Mouse (Mus musculus) G1E (cell line): ENCODE data around the gene Gsx1. TPM values are rescaled to one million over a fixed set of nuclear protein-coding genes. Genes with fewer than 3 reads are reported as not detected.

Experiments
- ATAC-seq: 2 replicates; pipeline ENCODE4 v1.8.0; 2016; ENCODE audit warnings: mild to moderate bottlenecking; ENCODE audit not compliant: insufficient number of reproducible peaks, poor library complexity, low FRiP score, severe bottlenecking; ENCODE audit errors: extremely low read depth
- DNase-seq: peaks from one replicate; pipeline ENCODE4 v3.0.0; 2012; ENCODE audit warnings: low spot score
- H3K27me3 ChIP-seq: 2 replicates; pipeline ENCODE4 v1.6.1; 2012; ENCODE audit warnings: mild to moderate bottlenecking, low read length, inconsistent platforms; ENCODE audit not compliant: insufficient read depth
- H3K36me3 ChIP-seq: replicated peaks from 2 replicates; pipeline ENCODE3; 2012; ENCODE audit warnings: mild to moderate bottlenecking, inconsistent platforms
- H3K4me1 ChIP-seq: 2 replicates; pipeline ENCODE4 v1.6.1; 2012; ENCODE audit warnings: low read depth, low read length, inconsistent platforms, mixed read lengths; ENCODE audit not compliant: insufficient read depth
- H3K4me3 ChIP-seq: 2 replicates; pipeline ENCODE4 v1.5.1; 2012; ENCODE audit warnings: low read depth, mild to moderate bottlenecking, inconsistent platforms, low read length, moderate library complexity, mixed read lengths
- H3K9me3 ChIP-seq: replicated peaks from 2 replicates; pipeline ENCODE4 v1.6.1; 2012; ENCODE audit warnings: inconsistent platforms
- CTCF ChIP-seq: IDR thresholded peaks from 2 replicates; pipeline ENCODE4 v1.5.1; 2012; ENCODE audit warnings: low read depth, low read length, inconsistent platforms, mixed read lengths
- GATA1 ChIP-seq: IDR thresholded peaks from 2 replicates; pipeline ENCODE4 v1.6.1; 2012; ENCODE audit warnings: borderline replicate concordance, low read length, inconsistent platforms, mixed read lengths
- GATA2 ChIP-seq: IDR thresholded peaks from 2 replicates; pipeline ENCODE4 v1.6.1; 2012; ENCODE audit warnings: low read depth, low read length, inconsistent platforms, borderline replicate concordance
- POLR2AphosphoS5 ChIP-seq: IDR thresholded peaks from 2 replicates; pipeline ENCODE4 v1.6.1; 2012; ENCODE audit warnings: low read depth, low read length, inconsistent platforms; ENCODE audit not compliant: insufficient replicate concordance
- TAL1 ChIP-seq: conservative IDR thresholded peaks from 2 replicates; pipeline ENCODE4 v1.6.1; 2012; ENCODE audit warnings: low read depth, low read length, inconsistent platforms, mixed read lengths
- polyA plus RNA-seq: library from polyadenylated mRNA; stranded (reverse); fragments of >175 nt; gene quantifications from 2 replicates; pipeline ENCODE4 v1.2.3, GENCODE M21; 2012
- total RNA-seq, 2 experiments: library from RNA; stranded (forward) in 1 of 2; stranded (reverse) in 1 of 2; fragments of 200-1000 nt in 1 of 2; fragments of >200 nt in 1 of 2; fragmentation: Nextera tagmentation in 1 of 2; gene quantifications; 2 replicates each; pipeline ENCODE4 v1.2.3; 2014 to 2017

Gene Gsx1
- total and polyA plus RNA-seq, 3 experiments: not detected

DNA sequence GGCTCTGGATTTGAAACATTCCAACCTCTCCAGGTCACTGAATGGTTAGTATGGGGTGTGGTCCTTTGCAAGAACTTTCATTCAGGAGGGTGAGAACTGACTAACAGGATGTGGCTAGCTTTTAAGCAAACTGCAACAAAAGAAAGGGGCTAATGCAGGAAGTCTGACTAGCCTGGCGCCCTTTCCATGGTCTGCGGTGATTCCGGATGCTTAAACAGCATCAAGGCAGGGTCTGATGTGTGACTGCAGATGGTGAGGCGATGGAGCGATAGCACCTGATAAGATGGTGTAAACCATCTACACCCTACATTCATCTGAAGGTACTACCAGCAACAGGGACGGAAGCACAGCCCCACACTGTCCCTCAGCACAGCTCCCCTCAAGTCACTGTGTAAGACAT is 29.2 kb upstream of the Gsx1 start:
- DNase-seq (no peak), ATAC-seq (no peak)
- TF ChIP-seq CTCF (no peak), TAL1 (no peak), GATA2 (no peak), GATA1 (no peak), POLR2AphosphoS5 (no peak)
- Histone ChIP-seq H3K9me3 (no peaks in the 10 kb centered on the region), H3K4me1 (no peaks in the 10 kb centered on the region), H3K27me3 (no peaks in the 10 kb centered on the region), H3K36me3 (no peaks in the 10 kb centered on the region), H3K4me3 (no peak overlapping the region)

DNA sequence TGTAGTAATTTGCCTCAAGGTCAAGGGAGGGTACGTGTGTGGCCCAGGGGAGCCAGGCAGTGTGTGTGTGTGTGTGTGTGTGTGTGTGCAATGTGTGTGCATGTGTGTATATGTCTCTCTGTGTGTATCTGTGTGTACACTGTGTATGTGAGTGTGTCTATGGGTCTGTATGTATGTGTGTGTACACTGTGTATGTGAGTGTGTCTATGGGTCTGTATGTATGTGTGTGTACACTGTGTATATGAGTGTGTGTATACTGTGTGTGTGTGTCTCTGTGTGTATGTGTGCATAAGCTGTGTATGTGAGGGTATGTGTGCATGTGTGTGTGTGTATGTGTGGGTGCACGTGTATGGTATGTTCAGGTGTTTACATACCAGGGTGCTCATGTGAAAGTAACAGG is 28.7 kb upstream of the Gsx1 start:
- H3K9me3 ChIP-seq: no peaks in the 10 kb centered on the region
- no peak for ATAC-seq
- no peak for DNase-seq
- H3K4me3 ChIP-seq: no peak overlapping the region
- H3K4me1 ChIP-seq: no peaks in the 10 kb centered on the region
- TF ChIP-seq CTCF: no peak
- no peak for TF ChIP-seq POLR2AphosphoS5
- no peak for TF ChIP-seq TAL1
- TF ChIP-seq GATA2: no peak
- TF ChIP-seq GATA1: no peak
- H3K27me3 ChIP-seq: no peaks in the 10 kb centered on the region
- no peaks in the 10 kb centered on the region for H3K36me3 ChIP-seq

DNA sequence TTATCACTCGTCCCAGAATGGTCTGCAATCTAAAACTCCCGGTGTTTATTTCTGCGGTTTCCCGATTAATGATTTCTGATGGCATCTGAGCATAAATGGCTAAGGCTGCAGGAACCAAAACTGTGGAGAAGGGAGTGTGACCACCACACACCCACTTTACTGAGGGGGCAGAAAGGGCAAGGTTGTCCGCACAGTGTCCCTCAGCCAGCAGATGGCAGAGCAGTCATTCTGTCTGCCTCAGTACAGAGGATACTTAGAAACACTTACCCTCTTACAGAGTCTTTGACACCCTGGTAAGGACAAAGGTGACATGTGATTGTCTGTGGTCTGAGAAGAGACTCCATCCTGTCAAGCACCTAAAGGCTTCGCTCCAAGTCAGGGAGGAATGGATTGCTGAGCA is 23.4 kb upstream of the Gsx1 start:
- no peak overlapping the region for H3K4me3 ChIP-seq
- DNase-seq: no peak
- no peak for ATAC-seq
- no peaks in the 10 kb centered on the region for H3K9me3 ChIP-seq
- no peaks in the 10 kb centered on the region for H3K27me3 ChIP-seq
- TF ChIP-seq GATA2 (no peak), POLR2AphosphoS5 (no peak), GATA1 (no peak), TAL1 (no peak), CTCF (no peak)
- no peaks in the 10 kb centered on the region for H3K4me1 ChIP-seq
- no peaks in the 10 kb centered on the region for H3K36me3 ChIP-seq

DNA sequence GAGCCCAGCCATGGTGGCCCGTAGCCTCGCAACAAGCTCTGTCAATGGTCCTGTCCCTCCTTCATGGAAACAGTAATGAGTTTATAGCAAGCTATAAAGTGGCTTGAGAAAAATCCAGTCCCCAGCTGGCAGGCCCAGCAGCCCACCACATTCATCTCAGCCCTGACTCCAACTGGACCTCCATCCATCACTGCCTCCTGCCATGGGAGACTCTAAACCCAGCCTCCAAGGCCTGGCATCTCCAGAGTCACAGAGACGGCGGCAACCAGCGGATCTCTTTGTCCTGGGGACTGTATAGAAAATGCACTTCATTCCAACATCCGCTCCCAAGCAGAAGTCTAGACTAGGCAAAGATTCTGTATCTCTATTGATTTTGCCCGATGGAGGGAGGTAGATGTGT is 18.4 kb upstream of the Gsx1 start:
- Histone ChIP-seq H3K4me1 (no peaks in the 10 kb centered on the region), H3K36me3 (no peaks in the 10 kb centered on the region), H3K4me3 (no peak overlapping the region), H3K9me3 (no peaks in the 10 kb centered on the region), H3K27me3 (0 out of 2 replicates have a peak, but pooled peaks cover 3% of the 10 kb centered on the region)
- TF ChIP-seq TAL1: no peak
- TF ChIP-seq CTCF: no peak
- no peak for TF ChIP-seq GATA1
- TF ChIP-seq POLR2AphosphoS5: no peak
- TF ChIP-seq GATA2: no peak
- no peak for DNase-seq
- no peak for ATAC-seq

DNA sequence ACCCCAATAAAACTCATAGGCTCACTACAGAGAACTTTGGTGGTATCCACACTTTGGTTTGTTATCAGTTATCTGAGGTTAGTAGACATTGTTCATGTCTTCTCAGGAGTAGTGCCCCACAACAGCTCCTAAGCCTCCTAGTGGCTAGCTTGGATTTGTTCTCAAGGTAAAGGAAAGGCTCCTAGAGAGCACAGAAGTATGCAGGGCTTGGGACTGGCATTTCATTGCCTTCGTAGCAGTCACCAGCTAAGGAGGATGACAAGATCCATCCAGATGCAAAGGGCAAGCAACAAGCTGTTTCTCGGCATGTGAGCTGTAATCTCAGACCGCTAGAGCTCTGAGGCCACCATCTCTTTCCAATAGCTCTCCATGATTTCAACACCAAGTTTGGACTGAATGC is 14.4 kb upstream of the Gsx1 start:
- H3K4me3 ChIP-seq: no peak overlapping the region
- H3K36me3 ChIP-seq: no peaks in the 10 kb centered on the region
- H3K27me3 ChIP-seq: 0 out of 2 replicates have a peak, but pooled peaks cover 3% of the 10 kb centered on the region
- no peaks in the 10 kb centered on the region for H3K9me3 ChIP-seq
- TF ChIP-seq GATA1 (no peak), POLR2AphosphoS5 (no peak)
- DNase-seq (no peak), ATAC-seq (no peak)
- H3K4me1 ChIP-seq: no peaks in the 10 kb centered on the region

DNA sequence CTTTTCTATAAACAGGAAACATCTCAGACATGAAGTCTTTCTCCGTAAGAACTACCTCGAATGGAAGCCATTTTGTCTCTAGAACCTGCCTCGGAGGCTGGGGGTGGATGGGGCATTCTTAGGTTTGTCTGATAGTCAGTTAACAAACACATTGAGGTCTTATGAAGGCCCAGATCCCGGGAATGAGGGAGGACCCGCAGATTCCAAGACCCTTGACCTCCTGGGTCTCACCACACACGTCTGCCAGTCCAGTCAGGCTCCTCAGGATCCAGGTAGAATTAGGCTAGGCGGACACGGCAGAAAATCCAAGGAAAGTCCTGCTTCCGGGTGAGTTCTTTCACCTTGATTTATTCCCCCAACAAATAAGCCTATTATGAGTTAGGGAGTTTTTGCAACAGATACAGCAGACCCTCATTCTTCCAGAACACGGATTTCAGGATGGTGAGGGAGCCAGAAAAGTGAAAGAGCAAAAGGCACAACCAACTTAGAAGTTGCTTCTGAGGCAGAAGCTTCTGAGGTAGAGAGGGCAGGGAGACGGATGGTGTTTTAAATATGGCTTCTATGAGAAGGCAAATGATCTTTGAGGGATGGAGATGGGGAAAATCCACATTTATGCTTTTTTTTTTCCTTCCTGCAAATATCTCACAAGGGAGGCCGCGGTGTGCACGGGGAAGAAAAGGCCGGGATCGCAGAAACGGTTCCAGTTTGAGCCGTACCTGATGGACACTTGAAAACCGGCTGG is 3.2 kb upstream of the Gsx1 start:
- H3K27me3 ChIP-seq: peaks cover 13% of the 10 kb centered on the region; the same call in 1 of the 2 replicates
- ATAC-seq (no peak), DNase-seq (no peak)

More for the DNA sequence above, 3.2 kb upstream of the Gsx1 start:
- TF ChIP-seq GATA2 (no peak), POLR2AphosphoS5 (no peak), TAL1 (no peak), CTCF (no peak)
- Histone ChIP-seq H3K4me1 (peaks cover 6% of the 10 kb centered on the region; the same call in 1 of the 2 replicates), H3K36me3 (no peaks in the 10 kb centered on the region), H3K4me3 (no peak overlapping the region), H3K9me3 (peaks cover 24% of the 10 kb centered on the region)
